Mouse (Mus musculus) T-helper 17 cell (primary cell): Measurements from ENCODE around the gene Wdr11.

ENCODE experiments used
- in situ Hi-C, 2 experiments: fragments of 300-600 bp; cut with MboI, MseI; formaldehyde crosslinking; loops; 1 replicate in 1 of 2; 2 replicates in 1 of 2; pipeline ENCODE4 v1.15.1; 2025; ENCODE audit warnings: high pct_unique_total_duplicates in 2 of 2

Gene Wdr11

GRCm38 (mm10) chr7:129678972-129679371, 87.3 kb downstream of the Wdr11 start:
- in situ Hi-C loops = no loop called here

GRCm38 (mm10) chr7:129680534-129681210, 89.0 kb downstream of the Wdr11 start:
- in situ Hi-C loops = no loop called here

GRCm38 (mm10) chr7:129682525-129682924, 90.9 kb downstream of the Wdr11 start:
- in situ Hi-C loops = no loop called here

- in situ Hi-C loops = no loop called here
These were observed 93.7 kb downstream of the Wdr11 start for GRCm38 (mm10) chr7:129685326-129685725.
